Mouse (Mus musculus) kidney, adult 9 months (tissue): ENCODE measurements around the gene Ndufaf7.

Experiments used
- DNase-seq: peaks from one replicate; pipeline ENCODE4 v3.0.0; 2022

Ndufaf7 gene

DNA sequence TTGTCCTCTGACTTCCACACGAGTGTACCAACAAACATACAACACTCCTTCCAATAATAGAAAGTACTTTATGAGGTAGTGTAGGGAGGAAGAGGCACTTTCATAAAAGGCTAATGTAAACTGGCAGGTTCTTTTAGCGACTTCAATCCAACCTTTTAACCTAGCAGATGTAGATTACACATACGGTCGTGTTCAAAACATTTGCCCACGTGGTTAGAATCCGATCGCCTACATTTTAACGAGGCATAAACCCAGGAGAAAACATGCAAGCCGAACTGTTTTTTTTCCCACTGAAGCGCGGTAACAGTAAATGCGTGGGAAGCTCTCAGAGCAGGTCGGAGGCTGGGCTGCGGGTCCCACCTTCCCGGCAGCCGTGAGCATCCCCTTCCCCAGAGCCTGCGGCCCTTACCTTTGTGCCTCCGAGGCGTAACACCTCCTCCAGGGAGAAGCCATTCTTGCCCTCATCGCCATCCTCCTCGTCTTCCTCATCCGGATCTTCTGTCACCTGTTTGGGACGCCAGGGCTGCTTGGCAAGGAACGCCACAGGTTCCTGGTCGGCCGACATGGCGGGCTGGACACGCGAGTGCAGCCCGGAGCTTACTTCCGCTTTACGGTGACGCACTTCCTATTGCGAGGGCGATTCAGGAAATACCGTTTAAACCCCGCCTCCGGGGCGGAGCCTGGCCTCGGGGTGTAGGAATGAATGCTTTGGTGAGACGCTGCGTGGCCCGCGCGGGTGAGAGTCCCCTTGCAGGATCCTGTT, at the start of gene Ndufaf7, which contains the start of gene Cebpz:
Ndufaf7 (plus strand) TSS at position 671 of the 763 bp plus-strand sequence.
Cebpz (minus strand) TSS at position 601 of the 763 bp plus-strand sequence.
- DNase-seq: peak; percentile 98

GRCm38 (mm10) chr17:78888554-78888953, 48.4 kb upstream of the Ndufaf7 start:
- DNase-seq: no peak

GRCm38 (mm10) chr17:78889184-78889583, 47.8 kb upstream of the Ndufaf7 start:
- no peak for DNase-seq

DNA sequence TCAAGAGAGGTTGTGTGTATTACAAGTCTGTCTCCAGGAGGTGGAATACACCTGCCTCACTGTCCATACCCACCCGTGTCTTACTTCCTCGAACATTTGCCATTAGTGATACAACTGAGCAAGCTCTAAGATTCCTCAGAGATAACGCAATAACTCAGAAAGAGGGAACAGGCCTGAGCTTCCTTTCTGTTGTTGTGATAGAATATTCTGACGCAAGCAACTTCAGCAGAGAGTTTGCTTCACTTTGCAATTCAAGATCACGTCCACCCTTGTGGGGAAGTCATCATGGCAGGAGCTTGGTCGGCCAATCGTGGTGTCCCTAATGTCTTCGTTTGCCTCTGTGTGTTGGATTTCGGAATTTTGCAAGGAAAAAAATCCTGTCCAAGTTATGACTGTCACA, 45.9 kb upstream of the Ndufaf7 start:
- no peak for DNase-seq

DNA sequence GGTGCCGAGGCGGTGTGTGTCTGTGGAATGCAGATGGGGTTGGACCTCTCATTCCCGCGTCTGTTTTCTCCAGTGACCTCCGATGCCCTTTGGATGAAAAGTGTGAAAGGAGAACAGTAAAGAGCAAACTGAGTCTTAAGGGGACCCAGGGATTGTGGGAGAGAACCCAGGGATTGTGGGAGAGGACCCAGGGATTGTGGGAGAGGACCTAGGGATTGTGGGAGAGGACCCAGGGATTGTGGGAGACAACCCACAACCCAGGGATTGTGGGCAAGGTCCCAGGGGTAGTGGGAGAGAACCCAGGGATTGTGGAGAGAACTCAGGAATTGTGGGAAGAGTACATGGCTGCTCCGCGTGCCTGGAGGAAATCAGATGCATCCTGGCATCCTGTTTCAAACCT, 41.9 kb upstream of the Ndufaf7 start:
- no peak for DNase-seq

GRCm38 (mm10) chr17:78895394-78895793, 41.5 kb upstream of the Ndufaf7 start:
- peak; percentile 58 for DNase-seq

DNA sequence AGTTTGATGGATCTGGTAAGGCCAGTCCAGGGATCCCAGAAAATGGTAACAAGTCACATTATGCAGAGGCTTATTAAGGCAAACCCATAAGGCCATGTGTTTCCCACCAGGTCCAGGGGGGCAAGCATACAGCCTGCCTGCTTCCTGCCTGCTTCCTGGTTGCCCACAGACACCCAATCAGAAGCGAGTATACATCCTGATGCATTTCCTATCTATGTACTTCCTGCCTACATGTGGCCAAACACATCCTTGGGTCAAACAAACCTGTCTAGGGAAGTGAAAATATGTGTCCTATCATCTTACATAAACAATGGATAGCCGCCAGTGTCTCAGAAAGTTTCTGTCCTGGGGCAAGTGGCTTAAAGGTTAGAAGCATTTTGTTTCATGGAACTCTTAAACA, 33.8 kb upstream of the Ndufaf7 start:
- DNase-seq: no peak

GRCm38 (mm10) chr17:78906892-78907291, 30.0 kb upstream of the Ndufaf7 start, which contains the start of gene Sult6b1:
Sult6b1 (minus strand) TSS chr17:78906992.
- DNase-seq: no peak

- DNase-seq: no peak
Measured at GRCm38 (mm10) chr17:78909374-78909773, 27.6 kb upstream of the Ndufaf7 start.

GRCm38 (mm10) chr17:78912861-78913281, 24.1 kb upstream of the Ndufaf7 start:
- no peak for DNase-seq

GRCm38 (mm10) chr17:78913921-78914320, 23.0 kb upstream of the Ndufaf7 start:
- no peak for DNase-seq

DNA sequence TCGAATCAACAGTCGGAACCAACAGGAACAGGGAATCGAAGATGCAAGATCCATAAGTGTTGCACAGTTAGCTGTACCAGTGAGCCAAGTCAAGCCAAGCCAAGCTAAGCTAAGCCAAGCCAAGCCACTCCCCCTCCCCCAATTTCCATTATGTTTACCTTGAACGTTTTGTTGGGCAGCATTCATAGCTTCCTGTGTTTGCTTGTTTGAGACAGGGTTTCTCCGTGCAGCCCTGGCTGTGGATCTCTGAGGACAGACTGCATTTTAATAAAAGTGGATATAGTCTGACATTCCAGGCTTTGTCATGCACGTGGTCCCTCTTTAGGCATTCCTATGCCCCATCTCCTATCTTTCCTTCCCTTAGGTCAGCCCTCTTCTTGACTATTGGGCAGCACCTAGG, 21.2 kb upstream of the Ndufaf7 start:
- DNase-seq: no peak

DNA sequence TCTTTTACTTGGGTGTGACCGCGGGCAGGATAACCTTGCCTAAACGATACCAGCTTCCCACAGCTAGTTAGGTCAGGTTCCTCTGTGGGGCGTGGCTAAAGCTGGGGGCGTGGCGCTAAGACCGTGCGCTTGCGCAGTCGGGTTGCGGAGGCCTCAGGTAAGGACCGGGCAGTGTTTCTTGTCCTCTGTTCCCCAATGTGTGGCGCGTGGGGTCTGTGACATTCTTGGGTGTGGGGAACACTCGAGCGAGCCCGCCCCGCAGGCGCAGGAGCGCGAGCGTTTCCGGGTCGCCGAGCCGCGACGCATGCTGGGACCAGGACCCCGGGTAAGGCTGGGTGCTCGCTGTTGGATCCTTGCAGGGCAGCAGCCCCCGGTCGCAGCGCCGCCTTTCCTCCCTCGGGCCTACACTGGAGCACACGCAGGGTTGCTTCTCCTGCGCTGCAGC, 20.5 kb upstream of the Ndufaf7 start, which contains the start of gene Cebpzos:
Cebpzos (plus strand) TSS at position 132 of the 445 bp plus-strand sequence.
- DNase-seq: peak; percentile 95

DNA sequence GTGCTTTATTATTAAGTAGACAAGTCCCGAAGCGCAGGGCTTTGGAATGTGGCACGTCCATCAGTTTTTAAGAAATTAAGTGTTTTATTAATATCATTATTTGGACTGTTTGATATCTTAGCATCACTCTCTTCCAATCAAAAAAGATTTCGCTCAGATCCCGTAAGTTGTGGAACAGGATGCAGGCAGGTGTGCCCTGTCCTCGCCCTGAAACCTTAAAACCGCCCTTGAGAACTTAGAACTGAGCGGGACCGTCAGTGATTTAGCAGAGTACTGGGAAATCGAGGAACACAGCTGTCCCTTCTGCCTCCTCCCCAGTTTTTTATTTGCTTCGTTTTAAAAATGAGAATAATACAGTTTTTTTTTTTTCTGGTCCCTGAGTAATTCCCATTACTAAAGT, 20.0 kb upstream of the Ndufaf7 start:
- no peak for DNase-seq

DNA sequence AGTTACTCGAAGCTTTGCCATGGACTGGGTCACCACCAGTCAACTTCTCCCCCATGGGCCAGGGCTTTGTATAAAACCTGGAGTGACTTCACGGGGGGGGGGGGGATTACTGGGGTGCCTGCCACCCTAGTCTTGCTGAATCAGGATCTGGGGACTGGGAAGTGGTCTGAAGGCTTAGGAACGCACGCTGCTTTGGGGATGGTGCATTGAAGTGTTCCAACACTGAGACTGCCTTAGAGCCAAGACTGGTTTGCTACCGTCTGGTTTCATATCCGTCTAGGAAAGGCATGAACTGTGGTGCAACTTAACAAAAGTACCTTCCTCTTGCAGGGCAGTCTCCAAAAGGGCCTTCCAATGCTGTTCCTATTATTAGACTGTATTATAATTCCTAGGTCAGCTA, 19.2 kb upstream of the Ndufaf7 start:
- no peak for DNase-seq

DNA sequence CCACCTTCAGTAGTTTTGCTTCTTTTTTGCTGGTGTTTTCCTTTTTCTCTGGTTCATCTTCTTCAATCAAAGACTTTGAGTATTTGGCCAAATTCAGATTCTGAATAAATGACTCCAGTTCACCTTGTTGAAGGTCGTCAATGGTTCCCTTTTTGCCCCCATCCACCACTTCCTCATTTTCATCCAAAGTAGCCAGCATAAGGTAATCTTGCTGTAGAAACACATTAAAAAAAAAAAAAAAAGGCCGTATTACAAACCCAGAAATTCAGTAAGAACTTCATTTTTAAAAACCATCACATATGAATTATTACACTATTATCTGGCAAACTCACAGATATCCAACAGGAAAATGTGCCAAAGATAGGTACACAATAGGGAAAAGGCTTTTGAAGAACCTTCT, 1.1 kb upstream of the Ndufaf7 start:
- DNase-seq: no peak

DNA sequence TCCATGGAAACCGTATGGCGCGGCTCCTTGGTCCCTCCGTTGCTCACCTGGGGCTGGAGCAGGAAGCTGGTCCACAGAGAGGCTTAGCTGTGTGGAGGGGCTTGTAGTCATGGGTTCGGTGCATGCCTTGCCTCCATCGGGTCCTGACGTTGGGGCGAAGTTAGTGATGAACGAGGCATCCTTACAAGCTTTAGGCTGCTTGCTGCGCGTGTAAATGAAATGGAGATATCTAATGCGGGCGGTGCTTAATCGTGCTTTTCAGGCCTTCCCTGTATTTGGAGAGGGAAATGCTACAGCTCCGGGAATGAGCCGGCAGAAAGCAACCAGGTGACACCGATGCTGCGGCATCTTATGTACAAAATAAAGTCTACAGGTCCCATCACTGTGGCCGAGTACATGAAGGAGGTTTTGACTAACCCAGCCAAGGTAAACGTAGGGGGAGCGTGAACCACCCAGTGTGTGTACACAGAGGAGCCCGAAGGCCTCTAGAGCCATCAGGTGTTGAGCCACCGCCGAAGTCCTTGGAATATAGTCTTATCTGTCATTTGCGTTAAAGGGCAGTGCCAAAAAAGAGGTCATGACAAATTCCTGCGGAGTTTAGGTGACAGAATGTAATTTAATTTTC, 405 bp downstream of the Ndufaf7 start:
- no peak for DNase-seq

GRCm38 (mm10) chr17:78938927-78939326, 2.0 kb downstream of the Ndufaf7 start:
- DNase-seq: no peak

DNA sequence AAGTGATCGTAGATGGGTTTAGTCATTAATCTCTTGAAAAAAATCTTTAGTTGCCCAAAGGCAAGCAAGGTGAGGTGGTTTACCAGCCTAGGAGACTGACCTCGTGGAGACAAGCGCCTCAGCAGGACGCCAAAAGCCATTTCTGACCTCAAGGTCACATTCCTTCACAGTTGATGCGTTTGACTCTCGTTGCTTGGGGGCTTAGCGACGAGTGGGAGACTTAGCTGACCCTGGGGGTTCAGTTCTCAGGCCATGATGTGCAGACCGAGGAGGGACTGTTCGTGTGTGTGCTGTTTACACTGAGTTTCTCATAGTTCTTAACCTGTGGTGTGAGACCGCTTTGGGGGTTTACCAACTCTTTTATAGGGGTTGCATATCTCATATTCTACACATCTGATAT, 5.6 kb downstream of the Ndufaf7 start:
- DNase-seq: no peak

DNA sequence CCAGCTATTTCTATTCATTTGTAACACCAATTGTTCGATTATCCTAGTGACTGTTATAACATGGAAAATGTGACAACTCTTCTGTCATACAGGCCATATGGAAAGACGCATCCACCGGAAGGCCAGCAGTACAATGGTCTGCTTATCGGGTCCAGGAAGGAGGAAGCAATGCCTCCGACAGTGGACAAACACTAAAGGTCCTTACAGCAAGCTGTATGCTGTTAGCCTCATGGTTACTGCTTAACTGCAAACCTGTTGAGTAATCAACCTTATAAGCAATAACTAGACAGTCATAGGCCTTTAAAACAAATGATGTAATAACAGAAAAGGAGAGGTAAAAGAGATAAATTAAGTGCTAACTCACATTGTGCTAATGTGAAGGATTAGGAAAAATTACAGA, 14.3 kb downstream of the Ndufaf7 start:
- no peak for DNase-seq

GRCm38 (mm10) chr17:78952070-78952469, 15.1 kb downstream of the Ndufaf7 start:
- no peak for DNase-seq

DNA sequence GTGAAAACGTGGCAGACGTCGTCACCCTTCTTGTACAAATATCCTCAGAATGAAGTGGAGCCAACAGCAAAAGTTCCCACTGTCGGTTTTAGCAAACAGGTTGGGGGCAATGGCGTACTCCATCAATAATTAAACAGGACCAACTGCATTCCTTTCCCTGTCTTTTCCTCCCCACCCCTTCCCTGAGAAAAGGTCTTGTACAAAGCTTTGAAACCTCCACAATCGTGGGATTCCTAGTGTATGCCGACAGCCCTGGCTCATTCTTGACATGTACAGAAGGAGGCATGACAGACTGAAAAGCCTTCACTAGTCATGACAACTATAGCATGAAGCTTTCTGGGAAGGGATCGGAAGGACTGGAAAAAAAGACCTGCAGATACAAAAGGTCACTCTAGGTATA, 16.3 kb downstream of the Ndufaf7 start:
- no peak for DNase-seq

- DNase-seq: no peak
Measured at GRCm38 (mm10) chr17:78959473-78959872, 22.5 kb downstream of the Ndufaf7 start.

- DNase-seq: no peak
Measured at GRCm38 (mm10) chr17:78964387-78964786, 27.5 kb downstream of the Ndufaf7 start.
